Mouse (Mus musculus) liver, embryonic 16.5 days (tissue): Measurements from ENCODE around the gene Gm9044. TPM values are rescaled to one million over a fixed set of nuclear protein-coding genes. Genes with fewer than 3 reads are reported as not detected.
"Not testable (repeated sequence)": the region's sequence is repeated elsewhere in the genome, so short reads cannot be mapped to it uniquely, and the experiment has no call there.

Experiments used
- ATAC-seq: fragments of 200-750 bp; cut with Nextera tagmentation; 2 replicates; pipeline ENCODE4 v1.8.0; 2017; ENCODE audit warnings: low read depth, mild to moderate bottlenecking, moderate number of reproducible peaks, moderate library complexity
- H3K27ac ChIP-seq: fragments of 300-500 bp; sonication (generic); 2 replicates; pipeline ENCODE4 v1.5.1; 2014; ENCODE audit warnings: mild to moderate bottlenecking, low read length
- H3K27me3 ChIP-seq: fragments of 300-500 bp; sonication (generic); 2 replicates; pipeline ENCODE4 v1.6.1; 2014; ENCODE audit warnings: low read depth, low read length, mixed read lengths; ENCODE audit not compliant: control insufficient read depth, insufficient read depth
- H3K36me3 ChIP-seq: fragments of 300-500 bp; sonication (generic); 2 replicates; pipeline ENCODE4 v1.6.1; 2014; ENCODE audit warnings: mild to moderate bottlenecking; ENCODE audit not compliant: control insufficient read depth, insufficient read depth
- H3K4me1 ChIP-seq: fragments of 300-500 bp; sonication (generic); 2 replicates; pipeline ENCODE4 v1.6.1; 2014; ENCODE audit warnings: low read depth, low read length, mixed read lengths; ENCODE audit not compliant: control insufficient read depth
- H3K4me2 ChIP-seq: fragments of 300-500 bp; sonication (generic); 2 replicates; pipeline ENCODE4 v1.6.1; 2014; ENCODE audit warnings: low read depth, low read length, mixed read lengths
- H3K4me3 ChIP-seq: fragments of 300-500 bp; sonication (generic); 2 replicates; pipeline ENCODE4 v1.5.1; 2014; ENCODE audit warnings: low read depth, mild to moderate bottlenecking, low read length
- H3K9ac ChIP-seq: fragments of 300-500 bp; sonication (generic); 2 replicates; pipeline ENCODE4 v1.6.1; 2014; ENCODE audit warnings: low read depth, low read length
- H3K9me3 ChIP-seq: fragments of 300-500 bp; sonication (generic); replicated peaks from 2 replicates; pipeline ENCODE4 v1.6.1; 2016; ENCODE audit warnings: low read length; ENCODE audit not compliant: control insufficient read depth
- WGBS: fragments of 180-500 bp; shearing (Covaris S2); extraction: QIAGEN DNeasy Blood & Tissue Kit; methylation state at CpG from one replicate; pipeline ENCODE4 v1.1.7; 2014; ENCODE audit not compliant: insufficient replicate concordance; 5-methylcytosine and 5-hydroxymethylcytosine counted together
- polyA plus RNA-seq: library from polyadenylated mRNA; unstranded; fragments of >200 nt; fragmentation: Nextera tagmentation; extraction: Ambion mirVana; gene quantifications from 2 replicates; pipeline ENCODE4 v1.2.1, GENCODE M21; 2015

The Gm9044 gene
- polyA plus RNA-seq, 1 experiment from 2014 or later, result not detected

- not testable (repeated sequence) for H3K4me2 ChIP-seq, ATAC-seq, H3K27ac ChIP-seq, H3K4me3 ChIP-seq, H3K4me1 ChIP-seq, H3K27me3 ChIP-seq, H3K36me3 ChIP-seq, H3K9me3 ChIP-seq, H3K9ac ChIP-seq
- WGBS, result 19% methylated on average over 2 of the region's 2 CpGs
These were observed 30.1 kb downstream of the Gm9044 start for GRCm38 (mm10) chr10:118302133-118302532.

DNA sequence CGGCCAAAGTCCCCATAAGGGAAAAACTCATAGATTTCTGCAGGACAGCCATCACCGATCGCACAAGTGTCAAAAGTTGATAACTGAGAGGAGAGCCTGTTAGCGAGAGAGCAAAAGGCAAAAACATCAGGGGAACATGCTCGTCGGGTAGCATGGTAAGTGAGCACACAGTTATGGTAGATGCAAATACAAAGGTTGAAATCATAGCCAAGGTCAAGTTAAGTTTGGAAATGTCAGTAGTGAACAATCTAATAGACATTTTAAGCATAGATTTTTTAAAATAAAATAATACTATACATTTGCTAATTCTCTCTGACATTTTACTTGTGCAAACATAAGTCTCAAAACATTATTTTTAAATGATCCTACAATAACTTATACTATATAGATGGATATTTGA lies 37.3 kb downstream of the Gm9044 start, which contains the start of gene Iltifb:
Gene Iltifb, minus strand, starts transcription at position 101 of the 400 bp plus-strand sequence.
- H3K4me1 ChIP-seq, result no peaks in the 10 kb centered on the region
- no peak within 1 kb of the TSS for H3K4me2 ChIP-seq
- H3K27ac ChIP-seq, result no peak within 1 kb of the TSS
- no peaks in the 10 kb centered on the region for H3K36me3 ChIP-seq
- ATAC-seq, result no peak
- H3K27me3 ChIP-seq, result no peaks in the 10 kb centered on the region
- no peaks in the 10 kb centered on the region for H3K9me3 ChIP-seq
- no peak within 1 kb of the TSS for H3K4me3 ChIP-seq
- H3K9ac ChIP-seq, result no peak within 1 kb of the TSS
- 76% methylated on average over 6 of the region's 6 CpGs for WGBS

GRCm38 (mm10) chr10:118283016-118283415 lies 49.2 kb downstream of the Gm9044 start:
- WGBS, result 17% methylated on average over 1 of the region's 5 CpGs
- not testable (repeated sequence) for H3K36me3 ChIP-seq, H3K4me3 ChIP-seq, H3K9me3 ChIP-seq, H3K4me2 ChIP-seq, H3K9ac ChIP-seq, H3K27ac ChIP-seq, H3K27me3 ChIP-seq, H3K4me1 ChIP-seq, ATAC-seq

GRCm38 (mm10) chr10:118282565-118282964 lies 49.6 kb downstream of the Gm9044 start:
- not testable (repeated sequence) for H3K27me3 ChIP-seq, H3K9me3 ChIP-seq, H3K27ac ChIP-seq, H3K4me1 ChIP-seq, H3K4me3 ChIP-seq, H3K4me2 ChIP-seq, ATAC-seq, H3K36me3 ChIP-seq, H3K9ac ChIP-seq
- WGBS, result 65% methylated on average over 7 of the region's 7 CpGs

Other genes with a start within 250 kb of the Gm9044 start
- 5.9 and 6.0 TPM in 2 replicates for gene Mdm1, start 190.6 kb downstream of the Gm9044 start, polyA plus RNA-seq
- not detected in 2 replicates for gene Il22, start 127.5 kb downstream of the Gm9044 start, polyA plus RNA-seq
- not detected in 2 replicates for gene Gm32717, start 91.6 kb downstream of the Gm9044 start, polyA plus RNA-seq
- not detected in 2 replicates for gene Gm32802, start 73.7 kb downstream of the Gm9044 start, polyA plus RNA-seq
- gene Iltifb, start 37.4 kb downstream of the Gm9044 start, polyA plus RNA-seq, result not detected in 2 replicates
- not detected in 2 replicates for gene Gm9040, start 5.4 kb downstream of the Gm9044 start, polyA plus RNA-seq
- gene Gm9045, start 5.4 kb upstream of the Gm9044 start, polyA plus RNA-seq, result not detected in 2 replicates
- not detected in 2 replicates for gene Gm9046, start 10.8 kb upstream of the Gm9044 start, polyA plus RNA-seq
- not detected in 2 replicates for gene Gm9048, start 16.3 kb upstream of the Gm9044 start, polyA plus RNA-seq
- gene Gm9049, start 21.7 kb upstream of the Gm9044 start, polyA plus RNA-seq, result not detected in 2 replicates
- gene Ifng, start 108.6 kb upstream of the Gm9044 start, polyA plus RNA-seq, result not detected in 2 replicates